Mouse (Mus musculus) kidney, postnatal 0 days (tissue): Measurements from ENCODE around the gene Hhip. TPM values are rescaled to one million over a fixed set of nuclear protein-coding genes. Genes with fewer than 3 reads are reported as not detected.

Source experiments
- ATAC-seq: fragments of 200-750 bp; cut with Nextera tagmentation; replicated peaks from 2 replicates; pipeline ENCODE4 v1.8.0; 2017; ENCODE audit warnings: low read depth, moderate number of reproducible peaks, moderate TSS enrichment, moderate library complexity; ENCODE audit not compliant: low FRiP score
- DNase-seq: peaks from one replicate; pipeline ENCODE4 v3.0.0-alpha.2; 2016; ENCODE audit warnings: low spot score
- H3K27ac ChIP-seq: fragments of 300-500 bp; sonication (generic); 2 replicates; pipeline ENCODE4 v1.5.1; 2014; ENCODE audit warnings: mild to moderate bottlenecking
- H3K27me3 ChIP-seq: fragments of 300-500 bp; sonication (generic); 2 replicates; pipeline ENCODE4 v1.6.1; 2014; ENCODE audit warnings: low read length, mixed read lengths; ENCODE audit not compliant: insufficient read depth
- H3K36me3 ChIP-seq: fragments of 300-500 bp; sonication (generic); 2 replicates; pipeline ENCODE4 v1.6.1; 2014; ENCODE audit warnings: low read length, mixed read lengths; ENCODE audit not compliant: insufficient read depth
- H3K4me1 ChIP-seq: fragments of 300-500 bp; sonication (generic); replicated peaks from 2 replicates; pipeline ENCODE4 v1.6.1; 2014; ENCODE audit warnings: antibody characterized with exemption, low read length, mixed read lengths; ENCODE audit not compliant: insufficient read depth
- H3K4me2 ChIP-seq: fragments of 300-500 bp; sonication (generic); 2 replicates; pipeline ENCODE4 v1.6.1; 2014; ENCODE audit warnings: mild to moderate bottlenecking, low read length, moderate library complexity, mixed read lengths
- H3K4me3 ChIP-seq: fragments of 300-500 bp; sonication (generic); replicated peaks from 2 replicates; pipeline ENCODE4 v1.5.1; 2014; ENCODE audit warnings: low read depth, low read length
- H3K9ac ChIP-seq: fragments of 300-500 bp; sonication (generic); 2 replicates; pipeline ENCODE4 v1.6.1; 2014; ENCODE audit warnings: low read depth, low read length
- H3K9me3 ChIP-seq: fragments of 300-500 bp; sonication (generic); replicated peaks from 2 replicates; pipeline ENCODE4 v1.6.1; 2016; ENCODE audit warnings: low read length, inconsistent platforms, mixed read lengths
- CTCF ChIP-seq: IDR thresholded peaks from 2 replicates; pipeline ENCODE4 v1.5.1; 2016; ENCODE audit warnings: antibody characterized with exemption, low read depth, mild to moderate bottlenecking, moderate library complexity
- WGBS: fragments of 180-500 bp; shearing (Covaris S2); extraction: QIAGEN DNeasy Blood & Tissue Kit; methylation state at CpG from one replicate; pipeline ENCODE4 v1.1.7; 2014; 5-methylcytosine and 5-hydroxymethylcytosine counted together
- polyA plus RNA-seq: library from polyadenylated mRNA; unstranded; fragments of >200 nt; fragmentation: Nextera tagmentation; extraction: Ambion mirVana; gene quantifications from 2 replicates; pipeline ENCODE4 v1.2.1, GENCODE M21; 2015

The Hhip gene
- polyA plus RNA-seq, 1 experiment from 2014 or later: 7.6 TPM

DNA sequence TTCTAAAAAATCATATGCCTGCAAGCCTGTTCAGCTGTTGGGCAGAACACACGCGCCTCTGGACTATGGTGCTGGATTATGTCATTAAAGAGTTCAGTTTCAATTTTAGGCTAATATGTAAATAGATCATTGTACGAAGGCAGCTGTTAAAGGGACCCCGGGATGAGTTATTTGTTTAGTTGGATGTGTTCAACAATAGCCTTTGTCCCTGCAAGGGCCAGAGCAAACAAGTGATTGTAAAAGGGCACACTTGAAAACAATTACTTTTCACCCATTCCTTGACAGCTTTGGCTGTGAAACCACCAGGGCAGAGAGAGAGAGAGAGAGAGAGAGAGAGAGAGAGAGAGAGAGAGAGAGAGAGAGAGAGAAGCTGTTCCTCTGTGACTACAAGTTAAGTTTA is 3.6 kb downstream of the Hhip start:
- H3K36me3 ChIP-seq: no peaks in the 10 kb centered on the region
- peaks cover 11% of the 10 kb centered on the region; the same call in 1 of the 2 replicates for H3K27me3 ChIP-seq
- no peak for TF ChIP-seq CTCF
- 50% methylated on average over 4 of the region's 4 CpGs for WGBS
- ATAC-seq: no peak
- H3K4me1 ChIP-seq: no peaks in the 10 kb centered on the region
- no peak overlapping the region for H3K4me2 ChIP-seq
- no peak overlapping the region for H3K9ac ChIP-seq
- H3K9me3 ChIP-seq: no peaks in the 10 kb centered on the region
- H3K27ac ChIP-seq: no peak overlapping the region
- no peak overlapping the region for H3K4me3 ChIP-seq
- DNase-seq: no peak

DNA sequence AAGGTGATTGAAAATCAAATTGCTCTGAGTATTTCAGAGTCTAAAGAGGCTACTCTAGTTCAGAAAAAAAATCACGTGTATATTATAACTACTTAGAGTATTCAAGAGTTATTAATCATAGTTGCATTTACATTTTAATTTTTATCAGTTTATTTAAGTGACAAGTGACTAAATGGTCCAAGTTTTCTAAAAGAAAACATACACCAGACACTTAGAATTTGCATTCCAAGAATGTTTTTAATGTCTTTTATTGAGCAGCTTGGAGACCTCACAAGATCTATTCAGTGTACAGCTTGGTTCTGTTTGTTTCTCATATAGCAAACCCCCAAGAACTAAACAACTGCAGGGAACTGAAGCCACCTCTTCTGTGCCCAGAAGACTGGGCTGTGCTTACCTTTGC is 5.0 kb downstream of the Hhip start:
- H3K4me3 ChIP-seq: no peak overlapping the region
- H3K9me3 ChIP-seq: no peaks in the 10 kb centered on the region
- no peak for TF ChIP-seq CTCF
- no peak overlapping the region for H3K4me2 ChIP-seq
- H3K36me3 ChIP-seq: no peaks in the 10 kb centered on the region
- 69% methylated on average over 1 of the region's 1 CpGs for WGBS
- H3K9ac ChIP-seq: no peak overlapping the region
- ATAC-seq (no peak), DNase-seq (peak; percentile 55)
- no peak overlapping the region for H3K27ac ChIP-seq
- H3K27me3 ChIP-seq: 0 out of 2 replicates have a peak, but pooled peaks cover 6% of the 10 kb centered on the region
- no peaks in the 10 kb centered on the region for H3K4me1 ChIP-seq

DNA sequence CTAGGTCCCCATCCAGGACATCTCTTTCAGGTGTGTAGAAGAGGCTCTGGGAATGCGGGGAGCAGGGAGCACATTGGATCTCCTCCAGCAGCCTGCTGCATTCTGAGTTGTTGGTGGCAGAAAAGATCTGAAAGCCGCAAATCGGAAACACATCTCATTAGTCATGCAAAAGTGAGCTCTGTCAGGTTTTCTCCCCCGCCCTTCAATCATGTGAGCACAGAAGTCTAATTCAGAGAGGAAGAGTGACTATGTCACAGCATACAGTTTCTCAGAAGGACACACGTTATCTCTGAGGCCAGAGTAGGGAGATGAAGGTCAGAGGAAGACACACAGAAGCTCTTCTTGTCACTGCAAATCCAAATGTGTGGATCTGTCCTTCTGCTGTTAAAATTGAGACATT is 6.3 kb downstream of the Hhip start:
- H3K36me3 ChIP-seq: no peaks in the 10 kb centered on the region
- TF ChIP-seq CTCF: no peak
- ATAC-seq (no peak), DNase-seq (no peak)
- no peak overlapping the region for H3K9ac ChIP-seq
- no peaks in the 10 kb centered on the region for H3K4me1 ChIP-seq
- H3K9me3 ChIP-seq: no peaks in the 10 kb centered on the region
- 41% methylated on average over 5 of the region's 5 CpGs for WGBS
- no peaks in the 10 kb centered on the region for H3K27me3 ChIP-seq
- H3K4me2 ChIP-seq: no peak overlapping the region
- H3K27ac ChIP-seq: no peak overlapping the region
- H3K4me3 ChIP-seq: no peak overlapping the region

DNA sequence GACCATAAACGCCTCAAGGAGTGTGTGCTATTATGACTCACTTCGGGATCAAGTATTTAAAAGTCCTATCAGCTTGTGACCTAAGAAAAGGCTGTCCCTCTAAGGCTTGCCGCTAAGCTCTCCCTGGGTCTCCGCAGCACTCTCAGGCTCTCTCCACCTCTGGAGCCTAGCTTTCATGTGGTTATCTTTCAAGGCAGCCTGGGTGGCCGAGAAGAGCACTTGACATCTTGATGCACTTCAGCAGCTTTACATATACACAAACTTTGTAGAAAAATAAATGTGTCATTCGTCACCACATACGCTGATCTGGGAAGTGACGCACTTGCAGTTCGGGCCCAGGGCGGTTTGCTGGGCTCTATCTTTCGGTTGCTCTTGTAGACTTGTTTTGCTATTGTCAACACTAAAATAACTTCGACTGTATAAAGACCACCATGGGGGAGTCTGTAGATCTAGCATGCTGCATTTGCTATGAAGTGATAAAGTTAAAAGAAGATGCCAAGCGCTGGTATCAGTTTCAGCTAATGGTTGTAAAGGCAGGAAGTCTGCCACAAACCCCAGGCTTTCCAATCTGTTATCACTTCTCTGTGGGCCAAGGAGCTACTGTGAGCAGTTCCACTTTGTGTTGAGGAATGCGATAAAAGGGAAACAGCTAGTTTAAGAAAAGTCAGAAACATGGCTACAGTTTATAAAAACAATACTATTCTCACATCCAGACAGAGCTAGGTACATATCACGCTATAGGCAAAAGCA is 8.4 kb downstream of the Hhip start:
- Histone ChIP-seq H3K4me2 (no peak overlapping the region), H3K4me3 (no peak overlapping the region), H3K9ac (no peak overlapping the region), H3K4me1 (no peaks in the 10 kb centered on the region), H3K36me3 (no peaks in the 10 kb centered on the region), H3K9me3 (no peaks in the 10 kb centered on the region), H3K27me3 (no peaks in the 10 kb centered on the region), H3K27ac (no peak overlapping the region)
- no peak for TF ChIP-seq CTCF
- DNase-seq (no peak), ATAC-seq (no peak)
- 61% methylated on average over 15 of the region's 15 CpGs for WGBS

DNA sequence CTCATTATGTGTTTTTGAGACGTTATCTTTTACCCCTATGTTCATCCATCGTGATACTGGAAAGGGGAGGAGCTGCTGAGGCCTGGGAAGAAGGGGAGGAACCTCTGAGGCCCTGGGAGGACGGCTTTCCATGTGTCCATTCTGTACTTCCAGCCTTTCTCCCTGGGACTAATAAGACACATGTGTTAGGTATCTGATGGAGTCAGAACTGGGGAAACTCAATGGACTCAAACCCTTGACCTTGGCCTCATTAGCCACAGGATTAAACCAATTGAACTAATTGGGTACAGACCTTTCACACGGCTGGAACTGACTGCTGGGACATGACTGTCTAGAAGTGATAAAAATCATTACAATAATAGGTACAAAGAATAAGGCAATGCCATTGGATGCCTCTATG is 9.6 kb downstream of the Hhip start:
- no peak overlapping the region for H3K9ac ChIP-seq
- H3K27ac ChIP-seq: no peak overlapping the region
- H3K9me3 ChIP-seq: no peaks in the 10 kb centered on the region
- no peak for DNase-seq
- WGBS: 75% methylated on average over 4 of the region's 4 CpGs
- TF ChIP-seq CTCF: no peak
- H3K4me2 ChIP-seq: no peak overlapping the region
- no peaks in the 10 kb centered on the region for H3K4me1 ChIP-seq
- no peak for ATAC-seq
- H3K27me3 ChIP-seq: no peaks in the 10 kb centered on the region
- no peak overlapping the region for H3K4me3 ChIP-seq
- H3K36me3 ChIP-seq: no peaks in the 10 kb centered on the region

DNA sequence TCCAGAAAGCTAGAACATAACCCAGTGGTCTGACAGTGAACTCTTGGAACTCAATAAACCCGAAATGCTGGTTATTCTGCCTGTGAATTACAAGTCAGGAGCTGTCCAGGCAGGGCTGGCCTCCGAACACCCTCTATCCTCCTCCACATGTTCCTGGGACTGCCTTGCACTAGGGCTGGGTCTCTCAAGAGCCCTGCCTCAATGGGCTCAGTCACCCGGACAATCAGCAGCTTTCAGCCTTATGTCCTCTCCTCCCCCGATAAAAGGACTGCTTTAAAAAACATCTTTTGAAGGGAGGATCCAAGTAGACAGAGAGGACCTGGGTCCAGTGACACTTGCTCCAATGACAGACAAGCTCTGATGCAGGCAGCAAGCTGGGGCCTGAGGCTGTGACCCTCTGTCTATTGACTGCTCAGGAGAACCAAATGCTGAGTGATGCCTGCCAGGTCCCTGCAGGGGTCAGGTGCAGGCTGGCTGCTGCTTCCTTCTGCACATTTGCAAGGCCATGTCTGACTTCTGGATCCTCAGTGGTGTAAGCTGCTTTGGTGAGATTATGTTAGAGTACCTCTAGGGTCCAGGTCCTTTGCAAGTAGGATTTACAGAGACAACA is 20.1 kb downstream of the Hhip start:
- 32% methylated on average over 4 of the region's 4 CpGs for WGBS
- Histone ChIP-seq H3K4me1 (no peaks in the 10 kb centered on the region), H3K9ac (no peak overlapping the region), H3K9me3 (no peaks in the 10 kb centered on the region), H3K36me3 (no peaks in the 10 kb centered on the region), H3K4me3 (no peak overlapping the region), H3K27ac (no peak overlapping the region), H3K4me2 (no peak overlapping the region), H3K27me3 (no peaks in the 10 kb centered on the region)
- ATAC-seq (peak; percentile 40; the same call in 1 of the 2 replicates), DNase-seq (no peak)
- TF ChIP-seq CTCF: no peak
